In genomic region chr4:116655100-116655499, GRCm38 (mm10) we compare ENCODE assay signal across 11 mouse cellular contexts. TPM values are rescaled to one million over a fixed set of nuclear protein-coding genes. Genes with fewer than 3 reads are reported as not detected.
A peak's percentile ranks its signal among the peaks of the same experiment; 100 is the strongest.
DNase-seq lines count a peak whose midpoint lies in the region; ATAC-seq and TF ChIP-seq lines count a peak whose summit lies in the region.
"Had no signal": no experiment of that assay in that cellular context is flagged by ENCODE, and none has a peak within 500 bp of the region (broad histone marks: within the 10 kb centered on the region; RNA-seq: fewer than 3 reads in every experiment).

No protein-coding gene starts in this region.

- no peak for TF ChIP-seq POLR2A in MEL (IDR thresholded peaks at IDR 0.05; ENCODE audit: control insufficient read depth in 1 of 2, insufficient read depth in 1 of 2, low read depth in 1 of 2, low read length in 2 of 2, poor library complexity in 1 of 2)

- no peaks in the 10 kb centered on the region for H3K27me3 ChIP-seq in liver, embryonic 13.5 days
- no peaks in the 10 kb centered on the region for H3K27me3 ChIP-seq in liver, embryonic 12.5 days (replicated peaks)
- no peaks in the 10 kb centered on the region for H3K27me3 ChIP-seq in MEL (ENCODE audit: control insufficient read depth in 1 of 2, insufficient read depth in 2 of 2, low read length in 2 of 2)
- no peaks in the 10 kb centered on the region for H3K27me3 ChIP-seq in neural tube, embryonic 15.5 days (replicated peaks)
- H3K27me3 ChIP-seq: hindbrain, embryonic 12.5 days had no signal

- no peak overlapping the region for H3K4me2 ChIP-seq in liver, embryonic 13.5 days
- no peak overlapping the region for H3K4me2 ChIP-seq in liver, embryonic 12.5 days
- H3K4me2 ChIP-seq in neural tube, embryonic 15.5 days = no peak overlapping the region
- H3K4me2 ChIP-seq: hindbrain, embryonic 12.5 days had no signal

- no peak for ATAC-seq in liver, embryonic 13.5 days (ENCODE audit: low read depth)
- ATAC-seq in liver, embryonic 12.5 days = no peak
- ATAC-seq in hematopoietic stem cell, adult 5-6 weeks (replicated peaks in 1 of 2; ENCODE audit: insufficient read depth in 1 of 2, low FRiP score in 2 of 2, low TSS enrichment in 1 of 2, low read depth in 1 of 2, poor library complexity in 2 of 2, severe bottlenecking in 2 of 2) = peak; percentile 73
- ATAC-seq in monocyte, adult 5-6 weeks (replicated peaks; ENCODE audit: insufficient number of reproducible peaks, low FRiP score, low TSS enrichment, poor library complexity, severe bottlenecking) = no peak
- ATAC-seq in neural tube, embryonic 15.5 days (ENCODE audit: low FRiP score) = no peak

- H3K79me2 ChIP-seq in MEL (ENCODE audit: control insufficient read depth, insufficient read depth, low read length, poor library complexity) (peaks cover 14% of the 10 kb centered on the region), macrophage (ENCODE audit: inconsistent target) (peaks cover 43% of the 10 kb centered on the region)

- no peaks in the 10 kb centered on the region for H3K36me3 ChIP-seq in liver, embryonic 13.5 days
- H3K36me3 ChIP-seq in liver, embryonic 12.5 days = no peaks in the 10 kb centered on the region
- H3K36me3 ChIP-seq in MEL (ENCODE audit: control insufficient read depth in 1 of 2, insufficient read depth in 2 of 2, low read length in 2 of 2) (peaks cover 0 to 16% of the 10 kb centered on the region in 2 experiments; a peak in 2 of 4 replicates), macrophage (ENCODE audit: inconsistent target) (no peaks in the 10 kb centered on the region)
- H3K36me3 ChIP-seq in neural tube, embryonic 15.5 days = no peaks in the 10 kb centered on the region
- H3K36me3 ChIP-seq: hindbrain, embryonic 12.5 days had no signal

- no peak overlapping the region for H3K27ac ChIP-seq in liver, embryonic 13.5 days
- no peak overlapping the region for H3K27ac ChIP-seq in liver, embryonic 12.5 days
- H3K27ac ChIP-seq in MEL (ENCODE audit: control insufficient read depth, low read depth, low read length) = no peak overlapping the region
- peak overlapping the region; percentile 98 for H3K27ac ChIP-seq in macrophage
- no peak overlapping the region for H3K27ac ChIP-seq in neural tube, embryonic 15.5 days (replicated peaks)
- H3K27ac ChIP-seq: hindbrain, embryonic 12.5 days had no signal

- H3K4me3 ChIP-seq in liver, embryonic 13.5 days (replicated peaks) = no peak overlapping the region
- no peak overlapping the region for H3K4me3 ChIP-seq in liver, embryonic 12.5 days
- no peak overlapping the region for H3K4me3 ChIP-seq in MEL (ENCODE audit: control insufficient read depth in 1 of 2, insufficient read depth in 1 of 2, low read depth in 2 of 2, low read length in 2 of 2)
- H3K4me3 ChIP-seq in macrophage (ENCODE audit: inconsistent target) = no peak overlapping the region
- H3K4me3 ChIP-seq in neural tube, embryonic 15.5 days (replicated peaks) = no peak overlapping the region
- H3K4me3 ChIP-seq: hindbrain, embryonic 12.5 days had no signal

- H3K9me3 ChIP-seq in liver, embryonic 13.5 days (replicated peaks) = no peaks in the 10 kb centered on the region
- no peaks in the 10 kb centered on the region for H3K9me3 ChIP-seq in liver, embryonic 12.5 days (replicated peaks)
- H3K9me3 ChIP-seq in MEL (replicated peaks; ENCODE audit: insufficient read depth, low read length) = no peaks in the 10 kb centered on the region
- no peaks in the 10 kb centered on the region for H3K9me3 ChIP-seq in neural tube, embryonic 15.5 days (replicated peaks)
- H3K9me3 ChIP-seq: hindbrain, embryonic 12.5 days had no signal

- peak in 1 of 2 experiments; percentile 29; a peak in 1 of 4 replicates for TF ChIP-seq EP300 in MEL (IDR thresholded peaks at IDR 0.05; ENCODE audit: low read depth in 1 of 2, low read length in 2 of 2)

- H3K4me1 ChIP-seq in liver, embryonic 13.5 days (replicated peaks) = peaks cover 42% of the 10 kb centered on the region
- H3K4me1 ChIP-seq in liver, embryonic 12.5 days = peaks cover 28% of the 10 kb centered on the region
- H3K4me1 ChIP-seq in MEL (ENCODE audit: control insufficient read depth in 1 of 2, insufficient read depth in 2 of 2, low read length in 2 of 2) = peaks cover 3 to 11% of the 10 kb centered on the region in 2 experiments; a peak in 3 of 4 replicates
- peaks cover 6% of the 10 kb centered on the region for H3K4me1 ChIP-seq in neural tube, embryonic 15.5 days

- no peak for TF ChIP-seq RAD21 in MEL (IDR thresholded peaks at IDR 0.05; ENCODE audit: low read depth, low read length)

- no peak for TF ChIP-seq CTCF in MEL (IDR thresholded peaks at IDR 0.05 in 2 of 3, conservative IDR thresholded peaks at IDR 0.05 in 1 of 3; ENCODE audit: control insufficient read depth in 1 of 3, insufficient read depth in 1 of 3, low read depth in 2 of 3, low read length in 3 of 3, poor library complexity in 1 of 3, severe bottlenecking in 1 of 3)

- no peak overlapping the region for H3K9ac ChIP-seq in liver, embryonic 13.5 days
- no peak overlapping the region for H3K9ac ChIP-seq in liver, embryonic 12.5 days
- H3K9ac ChIP-seq in MEL (ENCODE audit: control insufficient read depth, low read depth, low read length, poor library complexity, severe bottlenecking) = no peak overlapping the region
- no peak overlapping the region for H3K9ac ChIP-seq in neural tube, embryonic 15.5 days (replicated peaks)
- H3K9ac ChIP-seq: hindbrain, embryonic 12.5 days had no signal

- peak; percentile 9 for DNase-seq in liver, embryonic 13.5 days
- DNase-seq in MEL (ENCODE audit: low read depth, low spot score) = peak; percentile 65
- DNase-seq in layer of hippocampus, adult 9-10 months (ENCODE audit: low spot score) = no peak
- DNase-seq: layer of hippocampus, adult 9-11 months; lung, postnatal 10 days had no signal

- WGBS in liver, embryonic 13.5 days (ENCODE audit: insufficient replicate concordance) = 7% methylated on average over 2 of the region's 2 CpGs
- 6% methylated on average over 2 of the region's 2 CpGs for WGBS in liver, embryonic 12.5 days (ENCODE audit: insufficient replicate concordance)
- WGBS in macrophage (ENCODE audit: missing documents) = 0% methylated on average over 2 of the region's 2 CpGs
- WGBS in neural tube, embryonic 15.5 days = 67% methylated on average over 2 of the region's 2 CpGs

RNA-seq across cellular contexts. Expression of gene Akr1a1, which starts 3.6 kb away (rescaled TPM):
- 273 and 281 TPM in 2 replicates for polyA plus RNA-seq in liver, embryonic 13.5 days (2015; fragmentation: Nextera tagmentation; extraction: Ambion mirVana)
- 281 and 287 TPM in 2 replicates for polyA plus RNA-seq in liver, embryonic 12.5 days (2016; fragmentation: Nextera tagmentation; extraction: Ambion mirVana)
- 258 and 281 TPM in 2 replicates for total RNA-seq in MEL (2012; rRNA removed)
- polyA plus RNA-seq in MEL (2012; ENCODE audit: insufficient read depth in 1 of 2, insufficient read length in 2 of 2, low read depth in 1 of 2, low replicate concordance in 2 of 2, missing spikeins in 1 of 2) = 100 to 1,000 TPM in 1 of 2 experiments, not detected in 1; 358 TPM
- 341 and 616 TPM in 2 replicates for total RNA-seq in hematopoietic stem cell, adult 5-6 weeks (2017)
- total RNA-seq in macrophage (2018; cell fraction: chromatin; rRNA removed) = 100 to 1,000 TPM in 24 of 26 experiments, 10 to 100 TPM in 2; 83.3 to 459 (median 260) TPM
- total RNA-seq in macrophage (2018; cell fraction: cytosol; rRNA removed) = 1,000 to 10,000 TPM; 1,790 to 2,654 (median 2,221) TPM
- total RNA-seq in macrophage (2018; cell fraction: nucleus; rRNA removed) = 1,000 to 10,000 TPM in 2 of 26 experiments, 100 to 1,000 TPM in 24; 276 to 1,128 (median 644) TPM
- 1,138 to 1,978 TPM (median 1,711 TPM) in 3 replicates for polyA plus RNA-seq in macrophage (2018)
- 380 to 470 TPM (median 418 TPM) in 3 replicates for total RNA-seq in monocyte, adult 5-6 weeks (2017)
- polyA plus RNA-seq in neural tube, embryonic 15.5 days (2015; fragmentation: Nextera tagmentation; extraction: Ambion mirVana) = 717 and 746 TPM in 2 replicates

RNA-seq across cellular contexts. Expression of gene Nasp, which starts 27.4 kb away (rescaled TPM):
- polyA plus RNA-seq in liver, embryonic 13.5 days (2015; fragmentation: Nextera tagmentation; extraction: Ambion mirVana) = 83.0 and 104 TPM in 2 replicates
- 95.8 and 97.3 TPM in 2 replicates for polyA plus RNA-seq in liver, embryonic 12.5 days (2016; fragmentation: Nextera tagmentation; extraction: Ambion mirVana)
- total RNA-seq in MEL (2012; rRNA removed) = 133 and 159 TPM in 2 replicates
- polyA plus RNA-seq in MEL (2012; ENCODE audit: insufficient read depth in 1 of 2, insufficient read length in 2 of 2, low read depth in 1 of 2, low replicate concordance in 2 of 2, missing spikeins in 1 of 2) (100 to 1,000 TPM in 1 of 2 experiments, not detected in 1; 174 TPM), macrophage (2018) (25.6 to 55.5 TPM (median 47.9 TPM) in 3 replicates)
- total RNA-seq in hematopoietic stem cell, adult 5-6 weeks (2017) = 291 and 379 TPM in 2 replicates
- 10 to 100 TPM; 17.0 to 96.4 (median 46.6) TPM for total RNA-seq in macrophage (2018; cell fraction: chromatin; rRNA removed)
- 10 to 100 TPM; 12.1 to 32.1 (median 23.4) TPM for total RNA-seq in macrophage (2018; cell fraction: cytosol; rRNA removed)
- 10 to 100 TPM; 13.4 to 98.4 (median 25.1) TPM for total RNA-seq in macrophage (2018; cell fraction: nucleus; rRNA removed)
- total RNA-seq in monocyte, adult 5-6 weeks (2017) = 146 to 159 TPM (median 150 TPM) in 3 replicates
- 79.3 and 93.1 TPM in 2 replicates for polyA plus RNA-seq in neural tube, embryonic 15.5 days (2015; fragmentation: Nextera tagmentation; extraction: Ambion mirVana)

RNA-seq across cellular contexts. Expression of gene Prdx1, which starts 30.2 kb away (rescaled TPM):
- polyA plus RNA-seq in liver, embryonic 13.5 days (2015; fragmentation: Nextera tagmentation; extraction: Ambion mirVana) = 994 and 1,129 TPM in 2 replicates
- 916 and 985 TPM in 2 replicates for polyA plus RNA-seq in liver, embryonic 12.5 days (2016; fragmentation: Nextera tagmentation; extraction: Ambion mirVana)
- 223 and 307 TPM in 2 replicates for total RNA-seq in MEL (2012; rRNA removed)
- 100 to 1,000 TPM in 1 of 2 experiments, not detected in 1; 416 TPM for polyA plus RNA-seq in MEL (2012; ENCODE audit: insufficient read depth in 1 of 2, insufficient read length in 2 of 2, low read depth in 1 of 2, low replicate concordance in 2 of 2, missing spikeins in 1 of 2)
- total RNA-seq in hematopoietic stem cell, adult 5-6 weeks (2017) = 221 and 249 TPM in 2 replicates
- 100 to 1,000 TPM in 24 of 26 experiments, 10 to 100 TPM in 2; 89.0 to 603 (median 253) TPM for total RNA-seq in macrophage (2018; cell fraction: chromatin; rRNA removed)
- 1,000 to 10,000 TPM in 13 of 26 experiments, 100 to 1,000 TPM in 13; 721 to 1,615 (median 996) TPM for total RNA-seq in macrophage (2018; cell fraction: cytosol; rRNA removed)
- 100 to 1,000 TPM in 25 of 26 experiments, 10 to 100 TPM in 1; 85.1 to 546 (median 313) TPM for total RNA-seq in macrophage (2018; cell fraction: nucleus; rRNA removed)
- 1,330 to 1,969 TPM (median 1,907 TPM) in 3 replicates for polyA plus RNA-seq in macrophage (2018)
- 173 to 407 TPM (median 323 TPM) in 3 replicates for total RNA-seq in monocyte, adult 5-6 weeks (2017)
- 443 and 606 TPM in 2 replicates for polyA plus RNA-seq in neural tube, embryonic 15.5 days (2015; fragmentation: Nextera tagmentation; extraction: Ambion mirVana)

RNA-seq across cellular contexts. Expression of gene Mmachc, which starts 53.1 kb away (rescaled TPM):
- 13.6 and 17.1 TPM in 2 replicates for polyA plus RNA-seq in liver, embryonic 13.5 days (2015; fragmentation: Nextera tagmentation; extraction: Ambion mirVana)
- 17.5 and 18.9 TPM in 2 replicates for polyA plus RNA-seq in liver, embryonic 12.5 days (2016; fragmentation: Nextera tagmentation; extraction: Ambion mirVana)
- total RNA-seq in MEL (2012; rRNA removed) = 12.2 and 15.1 TPM in 2 replicates
- polyA plus RNA-seq in MEL (2012; ENCODE audit: insufficient read depth in 1 of 2, insufficient read length in 2 of 2, low read depth in 1 of 2, low replicate concordance in 2 of 2, missing spikeins in 1 of 2) = 10 to 100 TPM in 1 of 2 experiments, not detected in 1; 22.8 TPM
- 17.8 and 26.2 TPM in 2 replicates for total RNA-seq in hematopoietic stem cell, adult 5-6 weeks (2017)
- 1 to 10 TPM in 8 of 26 experiments, under 1 TPM in 7, not detected in 11; 0.34 to 3.6 (median 1.5) TPM for total RNA-seq in macrophage (2018; cell fraction: chromatin; rRNA removed)
- 10 to 100 TPM in 1 of 26 experiments, 1 to 10 TPM in 25; 4.2 to 10.0 (median 6.3) TPM for total RNA-seq in macrophage (2018; cell fraction: cytosol; rRNA removed)
- 1 to 10 TPM in 19 of 26 experiments, under 1 TPM in 6, not detected in 1; 0.50 to 8.3 (median 1.7) TPM for total RNA-seq in macrophage (2018; cell fraction: nucleus; rRNA removed)
- polyA plus RNA-seq in macrophage (2018) = 5.1 to 10.4 TPM (median 9.4 TPM) in 3 replicates
- 1.6 to 3.3 TPM (median 2.4 TPM) in 3 replicates for total RNA-seq in monocyte, adult 5-6 weeks (2017)
- polyA plus RNA-seq in neural tube, embryonic 15.5 days (2015; fragmentation: Nextera tagmentation; extraction: Ambion mirVana) = 20.0 and 22.7 TPM in 2 replicates

RNA-seq across cellular contexts. Expression of gene Ccdc163, which starts 53.2 kb away (rescaled TPM):
- polyA plus RNA-seq in liver, embryonic 13.5 days (2015; fragmentation: Nextera tagmentation; extraction: Ambion mirVana) = 13.3 and 13.7 TPM in 2 replicates
- 17.3 and 17.5 TPM in 2 replicates for polyA plus RNA-seq in liver, embryonic 12.5 days (2016; fragmentation: Nextera tagmentation; extraction: Ambion mirVana)
- total RNA-seq in MEL (2012; rRNA removed) = 12.3 and 14.2 TPM in 2 replicates
- polyA plus RNA-seq in MEL (2012; ENCODE audit: insufficient read depth in 1 of 2, insufficient read length in 2 of 2, low read depth in 1 of 2, low replicate concordance in 2 of 2, missing spikeins in 1 of 2) (10 to 100 TPM in 1 of 2 experiments, not detected in 1; 26.0 TPM), macrophage (2018) (7.9 to 32.9 TPM (median 10.8 TPM) in 3 replicates)
- total RNA-seq in hematopoietic stem cell, adult 5-6 weeks (2017) = 19.8 and 27.4 TPM in 2 replicates
- 100 to 1,000 TPM in 1 of 26 experiments, 10 to 100 TPM in 25; 30.6 to 103 (median 65.3) TPM for total RNA-seq in macrophage (2018; cell fraction: chromatin; rRNA removed)
- 10 to 100 TPM in 22 of 26 experiments, 1 to 10 TPM in 4; 8.1 to 23.9 (median 12.8) TPM for total RNA-seq in macrophage (2018; cell fraction: cytosol; rRNA removed)
- total RNA-seq in macrophage (2018; cell fraction: nucleus; rRNA removed) = 10 to 100 TPM; 26.0 to 80.4 (median 57.5) TPM
- total RNA-seq in monocyte, adult 5-6 weeks (2017) = 4.7 to 14.7 TPM (median 10.7 TPM) in 3 replicates
- polyA plus RNA-seq in neural tube, embryonic 15.5 days (2015; fragmentation: Nextera tagmentation; extraction: Ambion mirVana) = 9.7 and 11.3 TPM in 2 replicates

Comparison
In these comparisons a context has a peak if more than half of its experiments do, and no peak if none do; other contexts are left out.
1. ATAC-seq: peak in hematopoietic stem cell, adult 5-6 weeks (2 of 2); none in liver, embryonic 13.5 days (single experiment), liver, embryonic 12.5 days (single experiment), monocyte, adult 5-6 weeks (single experiment) and neural tube, embryonic 15.5 days (single experiment).